Mouse (Mus musculus) splenic B cell, adult 2 months (primary cell): ENCODE results near the gene Gmeb1.
A peak's percentile ranks its signal among the peaks of the same experiment; 100 is the strongest.
"Not testable (repeated sequence)": the region's sequence is repeated elsewhere in the genome, so short reads cannot be mapped to it uniquely, and the experiment has no call there.

Source experiments
- DNase-seq: peaks from one replicate; pipeline ENCODE4 v3.0.0-alpha.2; 2011; ENCODE audit warnings: low read depth, low spot score
- H3K27me3 ChIP-seq: 2 replicates; pipeline ENCODE4 v1.6.1; 2012; ENCODE audit warnings: mild to moderate bottlenecking, low read length, moderate library complexity, mixed read lengths; ENCODE audit not compliant: control insufficient read depth, poor library complexity, insufficient read depth, severe bottlenecking
- H3K36me3 ChIP-seq: 2 replicates; pipeline ENCODE4 v1.6.1; 2012; ENCODE audit warnings: mild to moderate bottlenecking, low read length, moderate library complexity, mixed read lengths; ENCODE audit not compliant: control insufficient read depth, poor library complexity, insufficient read depth, severe bottlenecking

Gmeb1 gene

GRCm38 (mm10) chr4:132292988-132293387, 31.6 kb upstream of the Gmeb1 start:
- Histone ChIP-seq H3K36me3 (peaks cover 3% of the 10 kb centered on the region), H3K27me3 (no peaks in the 10 kb centered on the region)
- no peak for DNase-seq

- no peak for DNase-seq
- H3K27me3 ChIP-seq: no peaks in the 10 kb centered on the region
- H3K36me3 ChIP-seq: peaks cover 3% of the 10 kb centered on the region
These were observed 30.4 kb upstream of the Gmeb1 start for GRCm38 (mm10) chr4:132291624-132292335.

GRCm38 (mm10) chr4:132291056-132291455, 29.7 kb upstream of the Gmeb1 start:
- Histone ChIP-seq H3K36me3 (peaks cover 3% of the 10 kb centered on the region), H3K27me3 (no peaks in the 10 kb centered on the region)
- DNase-seq: no peak

GRCm38 (mm10) chr4:132288840-132289239, 27.4 kb upstream of the Gmeb1 start:
- H3K36me3 ChIP-seq: peaks cover 10% of the 10 kb centered on the region
- DNase-seq, H3K27me3 ChIP-seq: not testable (repeated sequence)

GRCm38 (mm10) chr4:132275949-132276348, 14.5 kb upstream of the Gmeb1 start:
- Histone ChIP-seq H3K36me3 (no peaks in the 10 kb centered on the region), H3K27me3 (no peaks in the 10 kb centered on the region)
- no peak for DNase-seq

- H3K27me3 ChIP-seq: no peaks in the 10 kb centered on the region
- H3K36me3 ChIP-seq: no peaks in the 10 kb centered on the region
- peak; percentile 96 for DNase-seq
These were observed 12.9 kb upstream of the Gmeb1 start, which contains the start of gene Taf12 for GRCm38 (mm10) chr4:132274156-132274862. TSS of gene Taf12 (plus strand) at chr4:132274375.

GRCm38 (mm10) chr4:132273166-132273565, 11.8 kb upstream of the Gmeb1 start:
- no peaks in the 10 kb centered on the region for H3K36me3 ChIP-seq
- H3K27me3 ChIP-seq: no peaks in the 10 kb centered on the region
- no peak for DNase-seq

GRCm38 (mm10) chr4:132269740-132270560, 8.5 kb upstream of the Gmeb1 start:
- Histone ChIP-seq H3K36me3 (no peaks in the 10 kb centered on the region), H3K27me3 (no peaks in the 10 kb centered on the region)
- peak; percentile 95 for DNase-seq

GRCm38 (mm10) chr4:132268871-132269739, 7.7 kb upstream of the Gmeb1 start:
- peak; percentile 80 for DNase-seq
- Histone ChIP-seq H3K36me3 (no peaks in the 10 kb centered on the region), H3K27me3 (no peaks in the 10 kb centered on the region)

- DNase-seq: no peak
- Histone ChIP-seq H3K36me3 (no peaks in the 10 kb centered on the region), H3K27me3 (no peaks in the 10 kb centered on the region; the same call in 1 of the 2 replicates)
These were observed 5.5 kb upstream of the Gmeb1 start for GRCm38 (mm10) chr4:132266835-132267349.

GRCm38 (mm10) chr4:132263313-132263712, 1.9 kb upstream of the Gmeb1 start:
- H3K36me3 ChIP-seq: no peaks in the 10 kb centered on the region
- no peaks in the 10 kb centered on the region; the same call in 1 of the 2 replicates for H3K27me3 ChIP-seq
- no peak for DNase-seq

GRCm38 (mm10) chr4:132262358-132262616, 885 bp upstream of the Gmeb1 start:
- no peak for DNase-seq
- H3K36me3 ChIP-seq: no peaks in the 10 kb centered on the region
- H3K27me3 ChIP-seq: no peaks in the 10 kb centered on the region; the same call in 1 of the 2 replicates

- no peaks in the 10 kb centered on the region for H3K36me3 ChIP-seq
- DNase-seq: peak; percentile 74
- H3K27me3 ChIP-seq: no peaks in the 10 kb centered on the region; the same call in 1 of the 2 replicates
These were observed 710 bp downstream of the Gmeb1 start for GRCm38 (mm10) chr4:132260404-132261379.
